Mouse (Mus musculus) CH12.LX (cell line): ENCODE results near the gene Ubash3b. TPM values are rescaled to one million over a fixed set of nuclear protein-coding genes. Genes with fewer than 3 reads are reported as not detected.

Experiments
- DNase-seq: peaks from one replicate; pipeline ENCODE4 v3.0.0-alpha.2; 2013; ENCODE audit errors: extremely low read depth
- H3K27ac ChIP-seq: 2 replicates; pipeline ENCODE4 v1.5.1; 2012; ENCODE audit warnings: low read depth, mild to moderate bottlenecking, control low read depth, moderate library complexity; ENCODE audit not compliant: insufficient read depth
- H3K27me3 ChIP-seq: replicated peaks from 2 replicates; pipeline ENCODE3; 2012; ENCODE audit warnings: inconsistent platforms
- H3K36me3 ChIP-seq, 2 experiments: replicated peaks in 1 of 2; 2 replicates each; pipeline versions ENCODE3 to v1.6.1; 2012; ENCODE audit warnings: inconsistent platforms in 1 of 2, low read length in 1 of 2, mild to moderate bottlenecking in 1 of 2, mixed read lengths in 1 of 2, moderate library complexity in 1 of 2; ENCODE audit not compliant: control insufficient read depth in 1 of 2, insufficient read depth in 1 of 2
- H3K4me1 ChIP-seq, 2 experiments: 2 replicates each; pipeline ENCODE4 v1.6.1; 2012; ENCODE audit warnings: inconsistent platforms in 1 of 2, moderate library complexity in 1 of 2; ENCODE audit not compliant: insufficient read depth in 2 of 2, control insufficient read depth in 1 of 2
- H3K4me2 ChIP-seq: 2 replicates; pipeline ENCODE4 v1.6.1; 2012; ENCODE audit warnings: low read depth, mild to moderate bottlenecking, control low read depth; ENCODE audit not compliant: poor library complexity, insufficient read depth, severe bottlenecking
- H3K4me3 ChIP-seq, 3 experiments: fragments of 150-350 bp in 1 of 3; sonication (generic) in 1 of 3; replicated peaks in 1 of 3; 2 replicates each; pipeline versions ENCODE3 to v1.5.1; 2011 to 2012; ENCODE audit warnings: low read depth in 2 of 3, low read length in 2 of 3, mild to moderate bottlenecking in 2 of 3, moderate library complexity in 2 of 3, control low read depth in 1 of 3, improper control_type of control experiment in 1 of 3, inconsistent platforms in 1 of 3, mixed read lengths in 1 of 3; ENCODE audit not compliant: poor library complexity in 1 of 3
- H3K79me2 ChIP-seq: replicated peaks from 2 replicates; pipeline ENCODE4 v1.6.1; 2012; ENCODE audit warnings: mild to moderate bottlenecking, moderate library complexity; ENCODE audit not compliant: control insufficient read depth, poor library complexity, insufficient read depth, severe bottlenecking; ENCODE audit errors: extremely low read depth
- H3K9ac ChIP-seq: 2 replicates; pipeline ENCODE4 v1.6.1; 2012; ENCODE audit warnings: low read depth, mild to moderate bottlenecking, control low read depth, moderate library complexity; ENCODE audit not compliant: insufficient read depth
- H3K9me3 ChIP-seq: replicated peaks from 2 replicates; pipeline ENCODE3; 2012; ENCODE audit warnings: low read length, inconsistent platforms, mixed read lengths
- BHLHE40 ChIP-seq: IDR thresholded peaks from 2 replicates; pipeline ENCODE4 v1.6.1; 2011; ENCODE audit warnings: mild to moderate bottlenecking, low read depth, low read length, improper control_type of control experiment
- CHD1 ChIP-seq: IDR thresholded peaks from 2 replicates; pipeline ENCODE4 v1.6.1; 2012; ENCODE audit warnings: low read depth, low read length, improper control_type of control experiment, inconsistent platforms
- CHD2 ChIP-seq: IDR thresholded peaks from 2 replicates; pipeline ENCODE4 v1.6.1; 2011; ENCODE audit warnings: low read length, improper control_type of control experiment
- CTCF ChIP-seq, 2 experiments: IDR thresholded peaks in 1 of 2; conservative IDR thresholded peaks in 1 of 2; 2 replicates each; pipeline ENCODE4 v1.5.1; 2011 to 2012; ENCODE audit warnings: low read depth in 2 of 2, low read length in 2 of 2, improper control_type of control experiment in 1 of 2, inconsistent platforms in 1 of 2, mild to moderate bottlenecking in 1 of 2, moderate library complexity in 1 of 2
- ELF1 ChIP-seq: IDR thresholded peaks from 2 replicates; pipeline ENCODE4 v1.6.1; 2014; ENCODE audit warnings: low read depth, mild to moderate bottlenecking, inconsistent platforms, low read length, improper control_type of control experiment
- ETS1 ChIP-seq: conservative IDR thresholded peaks from 2 replicates; pipeline ENCODE4 v1.6.1; 2012; ENCODE audit warnings: low read depth, mild to moderate bottlenecking, inconsistent platforms, low read length, improper control_type of control experiment, moderate library complexity
- GABPA ChIP-seq: IDR thresholded peaks from 2 replicates; pipeline ENCODE4 v1.6.1; 2012; ENCODE audit warnings: low read depth, low read length, improper control_type of control experiment, inconsistent platforms; ENCODE audit not compliant: insufficient replicate concordance
- HCFC1 ChIP-seq: IDR thresholded peaks from 2 replicates; pipeline ENCODE4 v1.6.1; 2012; ENCODE audit warnings: low read depth, mild to moderate bottlenecking, inconsistent platforms, low read length, improper control_type of control experiment
- IRF4 ChIP-seq: IDR thresholded peaks from 2 replicates; pipeline ENCODE4 v1.6.1; 2014; ENCODE audit warnings: low read depth, mild to moderate bottlenecking, inconsistent platforms, low read length, improper control_type of control experiment
- JUN ChIP-seq: IDR thresholded peaks from 2 replicates; pipeline ENCODE4 v1.6.1; 2011; ENCODE audit warnings: low read depth, mild to moderate bottlenecking, low read length, improper control_type of control experiment, moderate library complexity; ENCODE audit not compliant: insufficient read depth
- MAFK ChIP-seq: IDR thresholded peaks from 2 replicates; pipeline ENCODE4 v1.6.1; 2011; ENCODE audit warnings: low read length, improper control_type of control experiment; ENCODE audit not compliant: insufficient replicate concordance
- MAX ChIP-seq: IDR thresholded peaks from 2 replicates; pipeline ENCODE4 v1.6.1; 2011; ENCODE audit warnings: low read length, improper control_type of control experiment
- MAZ ChIP-seq: IDR thresholded peaks from 2 replicates; pipeline ENCODE4 v1.6.1; 2012; ENCODE audit warnings: low read depth, mild to moderate bottlenecking, inconsistent platforms, low read length, improper control_type of control experiment, moderate library complexity
- MEF2A ChIP-seq: IDR thresholded peaks from 2 replicates; pipeline ENCODE4 v1.6.1; 2014; ENCODE audit warnings: low read depth, mild to moderate bottlenecking, inconsistent platforms, low read length, improper control_type of control experiment, borderline replicate concordance
- MYC ChIP-seq: IDR thresholded peaks from 2 replicates; pipeline ENCODE4 v1.6.1; 2011; ENCODE audit warnings: low read depth, mild to moderate bottlenecking, improper control_type of control experiment, low read length
- PAX5 ChIP-seq: IDR thresholded peaks from 2 replicates; pipeline ENCODE4 v1.6.1; 2012; ENCODE audit warnings: low read length, inconsistent platforms, mixed read lengths
- POLR2A ChIP-seq: IDR thresholded peaks from 2 replicates; pipeline ENCODE4 v1.6.1; 2011; ENCODE audit warnings: low read depth, mild to moderate bottlenecking, improper control_type of control experiment, low read length
- RCOR1 ChIP-seq: conservative IDR thresholded peaks from 2 replicates; pipeline ENCODE4 v1.6.1; 2012; ENCODE audit warnings: low read depth, mild to moderate bottlenecking, inconsistent platforms, low read length, improper control_type of control experiment
- SIN3A ChIP-seq: IDR thresholded peaks from 2 replicates; pipeline ENCODE4 v1.6.1; 2012; ENCODE audit warnings: low read length, improper control_type of control experiment, inconsistent platforms
- SMC3 ChIP-seq: IDR thresholded peaks from 2 replicates; pipeline ENCODE4 v1.6.1; 2011; ENCODE audit warnings: low read depth, low read length, improper control_type of control experiment
- TBP ChIP-seq: conservative IDR thresholded peaks from 2 replicates; pipeline ENCODE4 v1.6.1; 2011; ENCODE audit warnings: low read depth, low read length, improper control_type of control experiment
- TCF12 ChIP-seq: IDR thresholded peaks from 2 replicates; pipeline ENCODE4 v1.6.1; 2014; ENCODE audit warnings: low read depth, mild to moderate bottlenecking, inconsistent platforms, low read length, improper control_type of control experiment
- UBTF ChIP-seq: IDR thresholded peaks from 2 replicates; pipeline ENCODE4 v1.6.1; 2012; ENCODE audit warnings: low read depth, mild to moderate bottlenecking, inconsistent platforms, low read length, improper control_type of control experiment, moderate library complexity
- USF1 ChIP-seq: IDR thresholded peaks from 2 replicates; pipeline ENCODE4 v1.6.1; 2014; ENCODE audit warnings: low read depth, mild to moderate bottlenecking, inconsistent platforms, low read length, improper control_type of control experiment
- USF2 ChIP-seq: conservative IDR thresholded peaks from 2 replicates; pipeline ENCODE4 v1.6.1; 2011; ENCODE audit warnings: low read depth, low read length, improper control_type of control experiment
- ZC3H11A ChIP-seq: IDR thresholded peaks from 2 replicates; pipeline ENCODE4 v1.6.1; 2012; ENCODE audit warnings: low read depth, mild to moderate bottlenecking, inconsistent platforms, low read length, improper control_type of control experiment
- ZMIZ1 ChIP-seq: IDR thresholded peaks from 2 replicates; pipeline ENCODE4 v1.6.1; 2012; ENCODE audit warnings: low read depth, mild to moderate bottlenecking, inconsistent platforms, low read length, improper control_type of control experiment
- ZNF384 ChIP-seq: IDR thresholded peaks from 2 replicates; pipeline ENCODE4 v1.6.1; 2012; ENCODE audit warnings: low read depth, low read length, improper control_type of control experiment, inconsistent platforms
- dilution Hi-C: fragments of 300-500 bp; cut with MboI; formaldehyde crosslinking; loops from 2 replicates; pipeline ENCODE4 v1.14.3; 2020; ENCODE audit warnings: low sequenced_read_pairs; ENCODE audit not compliant: extremely low pct_unique_long_range_greater_than_20kb, extremely low pct_ligation_motif_present
- in situ Hi-C: fragments of 300-500 bp; cut with MboI; formaldehyde crosslinking; loops from 3 replicates; pipeline ENCODE4 v1.14.3; 2019; ENCODE audit warnings: low sequenced_read_pairs, low pct_ligation_motif_present, low pct_unique_long_range_greater_than_20kb, mixed read lengths
- polyA plus RNA-seq: library from polyadenylated mRNA; unstranded; fragments of >175 nt; gene quantifications from 2 replicates; pipeline ENCODE4 v1.2.1, GENCODE M21; 2012; ENCODE audit warnings: low read depth; ENCODE audit not compliant: insufficient read length
- total RNA-seq, 2 experiments: library from RNA; depleted of rRNA; stranded (reverse); fragments of 300-350 nt in 1 of 2; fragments of >200 nt in 1 of 2; gene quantifications; 2 replicates each; pipeline ENCODE4 v1.2.3; 2012 to 2014

The Ubash3b gene
- total RNA-seq (2012; rRNA removed): 4.2 and 5.0 TPM in 2 replicates
- total RNA-seq (2014; rRNA removed): 2.8 and 3.3 TPM in 2 replicates
- 4.5 and 4.6 TPM in 2 replicates for polyA plus RNA-seq

DNA sequence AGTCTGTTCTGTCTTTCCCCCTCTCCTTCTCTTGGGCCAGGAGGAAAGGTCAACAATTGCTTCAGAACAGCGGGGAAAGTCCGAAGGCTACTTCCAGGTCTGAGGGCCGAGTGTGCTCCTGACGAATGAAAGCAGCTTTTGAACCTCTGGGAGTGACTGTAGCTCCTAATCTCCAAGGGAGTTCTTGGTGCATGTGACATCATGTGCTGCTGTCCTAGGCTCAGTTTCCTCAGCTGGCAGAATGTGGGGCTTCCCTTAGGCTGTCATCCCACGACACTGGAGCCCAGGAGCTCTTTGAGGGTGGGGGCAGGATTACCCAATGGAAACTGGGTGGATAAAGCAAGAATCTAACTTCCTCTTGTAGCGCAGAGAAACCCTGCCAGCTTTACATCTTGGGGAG is at the start of gene Ubash3b:
Gene Ubash3b, minus strand, starts transcription at position 285 of the 400 bp plus-strand sequence.
- H3K9me3 ChIP-seq: no peaks in the 10 kb centered on the region
- TF ChIP-seq POLR2A: no peak
- TF ChIP-seq RCOR1: no peak
- no peak for TF ChIP-seq MAZ
- TF ChIP-seq ZC3H11A: no peak
- no peak for TF ChIP-seq ZNF384
- TF ChIP-seq MAX: no peak
- no peak for TF ChIP-seq ETS1
- no peak for TF ChIP-seq PAX5
- no peak for TF ChIP-seq MEF2A
- no peak for TF ChIP-seq GABPA
- no peak for TF ChIP-seq ZMIZ1
- TF ChIP-seq CHD1: no peak
- TF ChIP-seq BHLHE40: no peak
- no peak for TF ChIP-seq TCF12
- TF ChIP-seq MAFK: no peak
- TF ChIP-seq USF1: no peak
- no peak for TF ChIP-seq SMC3
- TF ChIP-seq, all 38 proteins: peak for 0
- H3K79me2 ChIP-seq: no peaks in the 10 kb centered on the region
- H3K27ac ChIP-seq: no peak within 1 kb of the TSS
- no peak for DNase-seq
- in situ Hi-C loops: loop anchor here (10.0 kb wide), 1 partner anchor 57 kb away; no protein-coding TSS in a partner anchor
- peaks cover 0 to 15% of the 10 kb centered on the region in 2 experiments; a peak in 2 of 4 replicates for H3K4me1 ChIP-seq
- H3K4me3 ChIP-seq: no peak within 1 kb of the TSS
- H3K9ac ChIP-seq: no peak within 1 kb of the TSS
- no peaks in the 10 kb centered on the region for H3K36me3 ChIP-seq
- no peak within 1 kb of the TSS for H3K4me2 ChIP-seq
- H3K27me3 ChIP-seq: no peaks in the 10 kb centered on the region
- dilution Hi-C loops: no loop called here

DNA sequence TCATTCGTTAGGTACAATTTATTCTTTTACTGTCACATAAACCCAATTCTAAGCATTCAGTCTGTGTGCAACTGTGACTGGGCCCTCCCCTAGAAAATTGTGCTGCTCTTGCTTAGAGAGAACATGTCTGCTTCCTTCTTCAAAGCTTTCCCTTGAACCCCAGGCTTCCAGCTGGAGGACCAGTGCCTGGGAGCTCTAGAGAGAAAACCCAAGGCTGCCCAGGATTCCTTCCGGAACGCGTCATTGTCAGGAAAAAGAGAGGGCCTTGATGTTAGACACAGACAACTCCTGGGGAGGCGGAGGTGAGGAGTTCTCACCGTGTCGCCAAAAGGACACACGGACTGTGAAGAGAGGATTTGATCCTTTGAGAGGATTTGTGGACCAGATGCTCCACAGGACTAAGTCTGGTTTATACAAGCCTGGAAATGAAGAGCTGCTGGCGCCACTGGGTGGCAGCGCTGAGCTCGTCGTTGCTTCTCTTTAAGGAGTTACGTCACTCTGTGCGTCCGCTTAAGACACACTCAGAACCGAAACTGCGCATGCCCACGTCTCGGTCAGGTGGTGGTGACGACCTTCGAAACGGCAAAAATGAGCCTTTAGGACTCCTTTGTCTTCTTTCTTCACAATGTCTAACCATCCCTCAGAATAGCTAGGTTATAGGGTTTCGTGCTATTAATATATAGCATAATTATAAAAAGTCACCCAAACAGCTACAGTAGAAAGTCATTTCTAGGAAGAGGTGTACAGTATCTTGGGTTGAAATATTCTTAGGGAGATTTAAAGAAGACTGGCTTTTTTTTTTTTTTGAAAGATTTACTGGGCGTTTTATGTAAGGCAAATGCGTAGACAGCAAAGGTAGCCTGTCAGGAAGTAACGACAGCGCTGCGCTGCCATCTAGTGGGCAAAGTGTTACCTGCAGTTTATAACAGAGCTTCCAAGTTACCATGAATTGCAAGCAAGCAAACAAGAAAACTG is 45.9 kb upstream of the Ubash3b start:
- Histone ChIP-seq H3K4me1 (peaks cover 3 to 26% of the 10 kb centered on the region in 2 experiments; a peak in 3 of 4 replicates), H3K79me2 (no peaks in the 10 kb centered on the region), H3K36me3 (no peaks in the 10 kb centered on the region), H3K27ac (peak overlapping the region; percentile 22; the same call in 1 of the 2 replicates), H3K9me3 (no peaks in the 10 kb centered on the region), H3K27me3 (no peaks in the 10 kb centered on the region), H3K4me3 (peak overlapping the region in 2 of 3 experiments; percentile 45 to 46), H3K9ac (peak overlapping the region; percentile 53), H3K4me2 (no peak overlapping the region)
- dilution Hi-C loops: no loop called here
- in situ Hi-C loops: no loop called here
- peak; percentile 98 for DNase-seq
- peak; percentile 91 for TF ChIP-seq JUN
- no peak for TF ChIP-seq ZMIZ1
- TF ChIP-seq MAX: peak; percentile 92
- TF ChIP-seq ZNF384: peak; percentile 90
- peak; percentile 81 to 93 for TF ChIP-seq CTCF (conservative IDR thresholded peaks at IDR 0.05 in 1 of 2, IDR thresholded peaks at IDR 0.05 in 1 of 2; ENCODE audit: low read depth in 2 of 2, low read length in 2 of 2)
- TF ChIP-seq ELF1: peak; percentile 85
- peak; percentile 53 for TF ChIP-seq BHLHE40
- TF ChIP-seq HCFC1: peak; percentile 75
- peak; percentile 73; the same call in 1 of the 2 replicates for TF ChIP-seq SIN3A
- TF ChIP-seq USF2: peak; percentile 79
- TF ChIP-seq ETS1: peak; percentile 55; the same call in 1 of the 2 replicates
- TF ChIP-seq MYC: 0 out of 2 replicates have a peak, but pooled peaks have one; percentile 22
- TF ChIP-seq USF1: peak; percentile 81
- TF ChIP-seq CHD1: peak; percentile 89
- 0 out of 2 replicates have a peak, but pooled peaks have one; percentile 6 for TF ChIP-seq GABPA
- no peak for TF ChIP-seq UBTF
- TF ChIP-seq MEF2A: 0 out of 2 replicates have a peak, but pooled peaks have one; percentile 52
- TF ChIP-seq IRF4: peak; percentile 79
- peak; percentile 68 for TF ChIP-seq SMC3
- TF ChIP-seq CHD2: no peak
- TF ChIP-seq TBP: peak; percentile 93
- TF ChIP-seq ZC3H11A: no peak
